Mouse (Mus musculus) midbrain, embryonic 10.5 days (tissue): ENCODE results near the gene A830031A19Rik. TPM values are rescaled to one million over a fixed set of nuclear protein-coding genes. Genes with fewer than 3 reads are reported as not detected.

Experiments
- DNase-seq: peaks from one replicate; pipeline ENCODE4 v3.0.0-alpha.2; 2017; ENCODE audit warnings: low spot score
- H3K27ac ChIP-seq: fragments of 300-500 bp; sonication (generic); replicated peaks from 2 replicates; pipeline ENCODE4 v1.5.1; 2016; ENCODE audit warnings: mild to moderate bottlenecking
- H3K27me3 ChIP-seq: fragments of 300-500 bp; sonication (generic); 2 replicates; pipeline ENCODE4 v1.6.1; 2016; ENCODE audit warnings: low read depth, mild to moderate bottlenecking; ENCODE audit not compliant: poor library complexity, severe bottlenecking
- H3K36me3 ChIP-seq: fragments of 300-500 bp; sonication (generic); 2 replicates; pipeline ENCODE4 v1.6.1; 2016; ENCODE audit warnings: mild to moderate bottlenecking, moderate library complexity
- H3K4me1 ChIP-seq: fragments of 300-500 bp; sonication (generic); 2 replicates; pipeline ENCODE4 v1.6.1; 2016
- H3K4me3 ChIP-seq: fragments of 300-500 bp; sonication (generic); 2 replicates; pipeline ENCODE4 v1.5.1; 2016; ENCODE audit warnings: mild to moderate bottlenecking, moderate library complexity
- H3K9me3 ChIP-seq: fragments of 300-500 bp; sonication (generic); replicated peaks from 2 replicates; pipeline ENCODE4 v1.6.1; 2016; ENCODE audit warnings: mild to moderate bottlenecking
- WGBS: fragments of 180-500 bp; shearing (Covaris S2); methylation state at CpG from one replicate; pipeline ENCODE4 v1.1.7; 2016; 5-methylcytosine and 5-hydroxymethylcytosine counted together
- polyA plus RNA-seq: library from polyadenylated mRNA; unstranded; fragments of >200 nt; fragmentation: Nextera tagmentation; extraction: Ambion mirVana; gene quantifications from 2 replicates; pipeline ENCODE4 v1.2.1, GENCODE M21; 2016

A830031A19Rik gene
- polyA plus RNA-seq, 1 experiment from 2014 or later: not detected

GRCm38 (mm10) chr11:24062495-24063096 lies 12.3 kb downstream of the A830031A19Rik start:
- Histone ChIP-seq H3K27ac (no peak overlapping the region), H3K4me1 (peaks cover 42% of the 10 kb centered on the region), H3K4me3 (no peak overlapping the region), H3K27me3 (peaks cover 82% of the 10 kb centered on the region), H3K36me3 (no peaks in the 10 kb centered on the region), H3K9me3 (no peaks in the 10 kb centered on the region)
- DNase-seq: peak; percentile 24
- 38% methylated on average over 9 of the region's 9 CpGs for WGBS

DNA sequence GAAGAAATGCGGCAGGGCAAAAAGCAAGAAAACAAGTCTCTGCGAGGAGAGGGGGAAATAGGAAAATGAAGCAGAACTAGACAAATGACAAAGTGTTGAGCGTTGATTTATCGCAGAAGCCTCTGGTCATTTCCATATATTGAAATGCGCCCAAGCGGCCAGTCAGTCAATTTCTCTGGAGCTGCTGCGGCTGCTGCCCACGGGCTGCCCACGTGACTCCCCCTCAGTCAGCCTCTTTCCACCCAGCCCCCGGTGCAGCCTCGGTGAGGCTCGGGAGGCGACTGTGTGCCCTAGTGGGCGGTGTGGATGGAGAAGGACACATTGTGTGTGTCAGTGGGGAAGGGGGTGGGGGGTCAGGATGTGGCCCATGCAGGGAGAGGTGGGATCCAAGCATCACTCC lies 13.0 kb downstream of the A830031A19Rik start:
- peak; percentile 53 for DNase-seq
- H3K27me3 ChIP-seq: peaks cover 81% of the 10 kb centered on the region
- H3K36me3 ChIP-seq: no peaks in the 10 kb centered on the region
- H3K4me3 ChIP-seq: peak overlapping the region; percentile 47
- 1% methylated on average over 14 of the region's 14 CpGs for WGBS
- H3K9me3 ChIP-seq: no peaks in the 10 kb centered on the region
- peaks cover 42% of the 10 kb centered on the region for H3K4me1 ChIP-seq
- peak overlapping the region; percentile 38; the same call in 1 of the 2 replicates for H3K27ac ChIP-seq

- peak overlapping the region; percentile 47 for H3K4me3 ChIP-seq
- peaks cover 42% of the 10 kb centered on the region for H3K4me1 ChIP-seq
- WGBS: 1% methylated on average over 5 of the region's 5 CpGs
- H3K9me3 ChIP-seq: no peaks in the 10 kb centered on the region
- H3K27ac ChIP-seq: no peak overlapping the region
- peaks cover 70% of the 10 kb centered on the region for H3K27me3 ChIP-seq
- H3K36me3 ChIP-seq: no peaks in the 10 kb centered on the region
- DNase-seq: peak; percentile 35
Measured at GRCm38 (mm10) chr11:24060428-24060827, 14.4 kb downstream of the A830031A19Rik start.

DNA sequence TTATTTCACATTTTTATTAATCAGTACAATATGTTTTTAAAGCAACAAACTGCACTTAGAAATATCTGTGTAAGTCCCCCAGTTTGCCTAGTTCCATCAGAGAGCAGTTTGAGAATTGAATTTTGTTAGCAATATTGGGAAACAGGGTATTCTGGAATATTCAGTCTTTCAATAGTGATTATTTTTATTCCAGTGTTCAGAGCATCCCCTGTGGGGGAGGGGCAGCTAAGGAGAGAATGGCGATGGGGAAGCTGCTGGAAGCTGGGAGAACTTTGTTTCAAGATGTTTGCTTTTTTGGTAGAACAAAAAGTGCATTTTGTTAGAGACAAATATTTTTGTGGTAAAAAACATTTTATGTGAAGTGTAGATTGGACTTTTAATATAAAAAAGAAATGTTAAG lies 15.7 kb downstream of the A830031A19Rik start:
- Histone ChIP-seq H3K27ac (no peak overlapping the region), H3K9me3 (no peaks in the 10 kb centered on the region), H3K4me3 (no peak overlapping the region), H3K36me3 (no peaks in the 10 kb centered on the region), H3K27me3 (peaks cover 63% of the 10 kb centered on the region), H3K4me1 (peaks cover 42% of the 10 kb centered on the region)
- no peak for DNase-seq
- 7% methylated on average over 1 of the region's 1 CpGs for WGBS

DNA sequence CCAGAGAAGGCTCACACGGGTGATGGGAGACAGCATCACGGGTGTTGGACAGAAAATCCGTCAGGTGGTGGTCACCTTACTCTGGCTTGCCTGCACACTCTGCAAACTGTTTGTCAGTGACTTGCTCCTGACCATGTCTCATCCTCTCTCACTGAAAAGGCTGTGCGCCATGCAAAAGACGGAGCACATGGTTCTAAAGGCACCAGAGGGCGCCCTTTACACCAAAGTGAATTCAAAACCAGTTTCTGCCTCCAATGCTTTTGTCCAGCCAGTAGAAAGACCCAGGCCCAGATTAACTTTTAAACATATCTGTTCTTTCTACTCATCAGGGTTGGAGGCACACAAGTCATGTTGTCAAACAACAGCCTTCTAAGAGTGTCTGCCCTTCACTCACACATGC lies 22.0 kb downstream of the A830031A19Rik start:
- H3K36me3 ChIP-seq: no peaks in the 10 kb centered on the region
- H3K27me3 ChIP-seq: peaks cover 36% of the 10 kb centered on the region
- WGBS: 61% methylated on average over 6 of the region's 6 CpGs
- DNase-seq: peak; percentile 34
- no peaks in the 10 kb centered on the region for H3K9me3 ChIP-seq
- peaks cover 5% of the 10 kb centered on the region for H3K4me1 ChIP-seq
- no peak overlapping the region for H3K4me3 ChIP-seq
- H3K27ac ChIP-seq: no peak overlapping the region

DNA sequence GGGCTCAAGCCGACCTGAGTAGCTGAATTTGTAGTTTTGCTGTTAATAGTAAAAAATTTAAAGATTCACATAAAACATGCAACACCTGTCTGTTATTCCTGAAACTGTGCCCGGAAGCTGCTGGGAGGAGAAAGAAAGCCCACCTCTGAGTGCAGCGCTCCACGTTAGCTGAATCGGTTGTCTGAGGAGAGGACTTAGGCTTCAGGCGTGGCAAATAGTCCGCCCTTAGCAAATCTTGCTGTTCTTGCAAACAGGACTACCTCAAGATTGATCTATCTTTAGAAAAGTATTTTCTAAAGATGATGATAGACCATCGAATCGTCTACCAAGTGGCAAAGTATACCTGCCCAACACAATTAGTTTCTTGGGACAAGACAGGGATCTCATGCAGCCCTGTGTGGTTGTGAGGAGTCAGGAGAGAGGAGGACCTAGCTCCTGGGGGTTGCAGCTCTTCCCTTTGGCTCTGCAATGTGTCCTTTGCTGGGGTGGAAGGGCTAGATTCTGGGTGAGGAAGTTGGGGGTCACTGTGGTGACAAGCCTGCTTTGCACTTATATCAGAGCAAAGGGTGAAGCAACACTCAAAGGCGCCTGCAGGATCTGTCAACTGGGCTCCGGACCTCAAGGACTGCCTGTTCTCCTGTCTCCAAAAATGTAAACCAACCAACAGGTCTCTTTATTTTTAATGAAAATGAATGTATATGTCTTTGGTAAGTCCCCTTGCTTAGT lies 24.7 kb downstream of the A830031A19Rik start:
- 84% methylated on average over 11 of the region's 11 CpGs for WGBS
- Histone ChIP-seq H3K4me1 (peaks cover 5% of the 10 kb centered on the region), H3K27me3 (peaks cover 34% of the 10 kb centered on the region), H3K4me3 (no peak overlapping the region; the same call in 1 of the 2 replicates), H3K27ac (peak overlapping the region; percentile 89), H3K36me3 (no peaks in the 10 kb centered on the region), H3K9me3 (no peaks in the 10 kb centered on the region)
- DNase-seq: no peak

DNA sequence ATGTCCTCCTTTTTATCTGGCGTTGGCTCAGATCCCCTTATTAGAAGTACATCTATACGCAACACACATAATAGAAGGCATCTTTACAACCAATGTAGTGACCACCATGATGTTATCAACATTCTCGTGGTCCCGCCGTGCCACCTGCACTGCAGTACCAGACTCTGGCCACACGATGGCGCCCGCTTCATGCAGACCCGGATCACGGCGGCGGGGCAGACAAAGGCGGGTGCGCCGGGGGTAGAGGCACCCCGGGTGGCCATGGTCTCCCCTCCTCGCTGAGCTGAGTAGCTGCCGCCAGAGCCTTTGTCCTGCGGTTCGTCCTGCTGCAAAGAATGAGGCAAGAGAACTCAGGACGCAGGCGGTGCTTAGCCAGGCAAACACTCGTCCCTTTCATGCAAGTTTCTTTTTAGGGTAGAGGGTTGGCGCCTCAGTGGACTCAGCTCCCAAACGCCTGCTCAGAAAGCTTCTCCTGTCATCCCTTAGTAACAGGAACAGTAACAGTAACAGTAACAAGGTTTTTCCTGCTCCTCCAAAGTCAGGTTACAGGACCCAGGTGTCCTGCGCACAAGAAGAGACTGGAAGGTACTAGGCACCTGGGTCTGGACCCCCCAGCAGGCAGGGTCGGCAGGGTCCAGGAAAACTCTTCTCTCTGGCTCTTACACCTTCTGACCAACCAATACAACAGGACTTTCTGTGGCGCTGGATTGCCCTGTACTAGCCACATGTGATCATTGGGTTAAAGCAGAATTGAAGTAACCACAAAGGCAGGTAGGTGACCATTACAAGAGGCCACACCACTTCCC lies 25.4 kb downstream of the A830031A19Rik start:
- H3K9me3 ChIP-seq: no peaks in the 10 kb centered on the region
- H3K36me3 ChIP-seq: no peaks in the 10 kb centered on the region
- H3K27ac ChIP-seq: peak overlapping the region; percentile 89
- peaks cover 34% of the 10 kb centered on the region for H3K27me3 ChIP-seq
- DNase-seq: peak; percentile 92
- 5% methylated on average over 28 of the region's 28 CpGs for WGBS
- peaks cover 5% of the 10 kb centered on the region for H3K4me1 ChIP-seq
- H3K4me3 ChIP-seq: peak overlapping the region; percentile 57

- 91% methylated on average over 6 of the region's 6 CpGs for WGBS
- Histone ChIP-seq H3K27ac (no peak overlapping the region), H3K4me1 (no peaks in the 10 kb centered on the region), H3K27me3 (no peaks in the 10 kb centered on the region), H3K9me3 (no peaks in the 10 kb centered on the region), H3K4me3 (no peak overlapping the region), H3K36me3 (no peaks in the 10 kb centered on the region)
- DNase-seq: no peak
Measured at GRCm38 (mm10) chr11:24044025-24044424, 30.8 kb downstream of the A830031A19Rik start.

GRCm38 (mm10) chr11:24020760-24021159 lies 54.1 kb downstream of the A830031A19Rik start:
- H3K36me3 ChIP-seq: no peaks in the 10 kb centered on the region
- no peak for DNase-seq
- H3K27me3 ChIP-seq: peaks cover 8% of the 10 kb centered on the region; the same call in 1 of the 2 replicates
- H3K9me3 ChIP-seq: no peaks in the 10 kb centered on the region
- H3K4me1 ChIP-seq: peaks cover 14% of the 10 kb centered on the region
- H3K27ac ChIP-seq: no peak overlapping the region
- whole genome bisulfite sequencing: 79% methylated on average over 1 of the region's 1 CpGs
- no peak overlapping the region for H3K4me3 ChIP-seq

DNA sequence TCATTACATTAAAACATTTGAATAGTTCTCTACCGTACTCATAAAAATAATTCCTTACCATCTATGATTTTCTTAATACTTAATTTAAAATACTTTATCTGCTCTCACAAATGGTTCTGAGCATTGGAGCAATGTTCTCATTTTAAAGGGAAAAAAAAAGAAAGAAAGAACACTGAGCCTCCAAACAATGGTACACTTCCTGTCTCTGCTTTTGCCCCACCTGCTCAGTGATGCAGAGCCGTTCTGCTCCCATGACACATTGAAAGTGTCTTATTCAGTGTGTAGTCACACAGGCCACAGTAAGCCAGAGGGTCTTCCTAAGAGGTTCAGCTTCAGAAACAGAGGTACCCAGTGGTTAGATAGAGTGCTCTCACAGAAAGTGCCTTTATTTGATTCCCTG lies 56.1 kb downstream of the A830031A19Rik start:
- Histone ChIP-seq H3K4me3 (no peak overlapping the region), H3K9me3 (no peaks in the 10 kb centered on the region), H3K4me1 (peaks cover 14% of the 10 kb centered on the region), H3K36me3 (no peaks in the 10 kb centered on the region), H3K27ac (no peak overlapping the region), H3K27me3 (peaks cover 16% of the 10 kb centered on the region; the same call in 1 of the 2 replicates)
- DNase-seq: no peak
- WGBS: 73% methylated on average over 2 of the region's 2 CpGs

- 31% methylated on average over 2 of the region's 2 CpGs for WGBS
- no peaks in the 10 kb centered on the region for H3K9me3 ChIP-seq
- no peak for DNase-seq
- no peak overlapping the region for H3K4me3 ChIP-seq
- peaks cover 16% of the 10 kb centered on the region; the same call in 1 of the 2 replicates for H3K27me3 ChIP-seq
- peaks cover 14% of the 10 kb centered on the region for H3K4me1 ChIP-seq
- H3K27ac ChIP-seq: no peak overlapping the region
- no peaks in the 10 kb centered on the region for H3K36me3 ChIP-seq
Measured at GRCm38 (mm10) chr11:24016647-24017179, 58.1 kb downstream of the A830031A19Rik start.

GRCm38 (mm10) chr11:24016049-24016448 lies 58.8 kb downstream of the A830031A19Rik start:
- Histone ChIP-seq H3K36me3 (no peaks in the 10 kb centered on the region), H3K9me3 (no peaks in the 10 kb centered on the region), H3K27me3 (peaks cover 16% of the 10 kb centered on the region; the same call in 1 of the 2 replicates), H3K4me3 (no peak overlapping the region), H3K27ac (no peak overlapping the region), H3K4me1 (peaks cover 14% of the 10 kb centered on the region)
- 90% methylated on average over 3 of the region's 3 CpGs for WGBS
- DNase-seq: no peak
